Mouse (Mus musculus) E14TG2a.4 (cell line): ENCODE results near the gene Pex26.

Experiments
- CTCF ChIP-seq: conservative IDR thresholded peaks from 2 replicates; pipeline ENCODE4 v1.5.1; 2014; ENCODE audit warnings: low read length
- NANOG ChIP-seq: IDR thresholded peaks from 2 replicates; pipeline ENCODE4 v1.6.1; 2014; ENCODE audit warnings: borderline replicate concordance, low read length, mixed read lengths
- POU5F1 ChIP-seq: IDR thresholded peaks from 2 replicates; pipeline ENCODE4 v1.6.1; 2014; ENCODE audit warnings: low read length, borderline replicate concordance

DNA sequence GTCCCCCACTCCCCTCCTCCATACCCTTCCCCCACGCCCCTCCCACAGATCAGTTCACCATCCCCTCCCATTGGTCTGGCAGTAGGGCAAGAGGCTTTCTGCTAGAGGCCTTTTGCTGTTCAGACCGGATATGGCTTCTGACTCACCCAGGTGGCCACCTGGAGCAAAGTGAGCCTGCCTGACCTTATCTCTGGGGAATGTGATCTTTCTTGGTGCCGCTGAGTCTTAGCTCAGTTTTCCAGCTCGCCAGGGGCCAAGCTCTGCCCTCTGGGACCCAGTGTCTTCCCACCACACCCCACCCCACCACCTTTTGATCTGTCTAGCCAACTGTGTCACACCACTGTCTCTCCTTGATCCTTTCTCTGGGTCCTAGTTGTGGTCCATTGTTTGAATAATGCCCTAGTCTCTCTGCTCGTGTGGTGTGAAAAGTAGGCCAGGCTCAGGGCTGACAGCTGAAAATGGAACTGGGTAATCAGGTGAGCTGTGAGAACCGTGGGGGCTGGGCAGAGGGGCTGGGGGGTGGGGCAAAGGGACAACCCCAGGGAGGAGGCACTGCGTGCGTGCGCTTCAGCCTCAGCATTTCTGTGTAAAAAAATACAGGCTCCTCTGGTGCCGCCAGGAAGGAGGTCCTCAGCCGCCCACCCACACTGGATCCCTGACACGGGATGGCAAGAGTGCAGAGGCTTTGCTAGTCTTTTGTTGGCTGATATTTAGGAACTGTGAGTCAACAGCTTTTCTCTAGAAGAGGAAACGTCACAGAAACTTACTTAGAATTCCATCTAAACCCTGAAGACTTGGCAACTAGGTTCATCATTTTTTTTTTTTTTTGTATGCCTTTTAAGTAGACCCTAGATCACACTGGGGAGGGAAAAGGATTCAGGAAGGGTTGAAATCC lies 10.8 kb downstream of the Pex26 start:
- TF ChIP-seq CTCF: no peak
- no peak for TF ChIP-seq NANOG
- TF ChIP-seq POU5F1: no peak
